Mouse (Mus musculus): ENCODE measurements around the gene Zswim5.
A peak's percentile ranks its signal among the peaks of the same experiment; 100 is the strongest.
"Not testable (repeated sequence)": the region's sequence is repeated elsewhere in the genome, so short reads cannot be mapped to it uniquely, and the experiment has no call there.

Gene Zswim5

GRCm38 (mm10) chr4:116876995-116877728 lies at the start of gene Zswim5:
Gene Zswim5 (plus strand): TSS chr4:116877376.
- DNase-seq (ENCODE audit: low spot score in 2 of 2) = peak in 1 of 2 experiments; percentile 70

- no peak for DNase-seq (ENCODE audit: low spot score in 2 of 2)
Observed at GRCm38 (mm10) chr4:116827819-116828218, 49.4 kb upstream of the Zswim5 start.

GRCm38 (mm10) chr4:116829364-116830069 lies 47.7 kb upstream of the Zswim5 start:
- no peak for DNase-seq (ENCODE audit: low spot score in 2 of 2)

- DNase-seq (ENCODE audit: low spot score in 2 of 2) = no peak
Observed at GRCm38 (mm10) chr4:116830070-116830368, 47.2 kb upstream of the Zswim5 start.

- DNase-seq (ENCODE audit: low spot score in 2 of 2) = no peak
Observed at GRCm38 (mm10) chr4:116838999-116839398, 38.2 kb upstream of the Zswim5 start.

GRCm38 (mm10) chr4:116840096-116840495 lies 37.1 kb upstream of the Zswim5 start:
- not testable (repeated sequence) for DNase-seq (ENCODE audit: low spot score in 2 of 2)

- DNase-seq (ENCODE audit: low spot score in 2 of 2) = no peak
Observed at GRCm38 (mm10) chr4:116840841-116841240, 36.3 kb upstream of the Zswim5 start.

- no peak for DNase-seq (ENCODE audit: low spot score in 2 of 2)
Observed at GRCm38 (mm10) chr4:116844324-116844723, 32.9 kb upstream of the Zswim5 start.

- DNase-seq (ENCODE audit: low spot score in 2 of 2) = no peak
Observed at GRCm38 (mm10) chr4:116849901-116850300, 27.3 kb upstream of the Zswim5 start.

GRCm38 (mm10) chr4:116854286-116854685 lies 22.9 kb upstream of the Zswim5 start:
- no peak for DNase-seq (ENCODE audit: low spot score in 2 of 2)

GRCm38 (mm10) chr4:116857203-116857602 lies 20.0 kb upstream of the Zswim5 start:
- DNase-seq (ENCODE audit: low spot score in 2 of 2) = no peak

- DNase-seq (ENCODE audit: low spot score in 2 of 2) = no peak
Observed at GRCm38 (mm10) chr4:116859711-116860110, 17.5 kb upstream of the Zswim5 start.

- DNase-seq (ENCODE audit: low spot score in 2 of 2) = no peak
Observed at GRCm38 (mm10) chr4:116862023-116862422, 15.2 kb upstream of the Zswim5 start.

GRCm38 (mm10) chr4:116869898-116870297 lies 7.3 kb upstream of the Zswim5 start:
- no peak for DNase-seq (ENCODE audit: low spot score in 2 of 2)

- DNase-seq (ENCODE audit: low spot score in 2 of 2) = peak in 1 of 2 experiments; percentile 55
Observed at GRCm38 (mm10) chr4:116874595-116874994, 2.6 kb upstream of the Zswim5 start.

GRCm38 (mm10) chr4:116876630-116876994 lies 564 bp upstream of the Zswim5 start:
- peak in 1 of 2 experiments; percentile 62 for DNase-seq (ENCODE audit: low spot score in 2 of 2)

GRCm38 (mm10) chr4:116877729-116878321 lies 649 bp downstream of the Zswim5 start:
- DNase-seq (ENCODE audit: low spot score in 2 of 2) = peak in 1 of 2 experiments; percentile 66

GRCm38 (mm10) chr4:116878491-116878890 lies 1.3 kb downstream of the Zswim5 start:
- peak in 1 of 2 experiments; percentile 22 for DNase-seq (ENCODE audit: low spot score in 2 of 2)

GRCm38 (mm10) chr4:116882679-116883078 lies 5.5 kb downstream of the Zswim5 start:
- no peak for DNase-seq (ENCODE audit: low spot score in 2 of 2)

GRCm38 (mm10) chr4:116894200-116895080 lies 17.3 kb downstream of the Zswim5 start:
- DNase-seq (ENCODE audit: low spot score in 2 of 2) = no peak

- no peak for DNase-seq (ENCODE audit: low spot score in 2 of 2)
Observed at GRCm38 (mm10) chr4:116910489-116911181, 33.5 kb downstream of the Zswim5 start.

All from spleen, postnatal 4 days (tissue).